Mouse (Mus musculus): ENCODE data around the gene Eif4g3.

Gene Eif4g3

GRCm38 (mm10) chr4:138161550-138161949, 168.7 kb downstream of the Eif4g3 start:
- DNase-seq (ENCODE audit: low spot score), result no peak

- no peak for DNase-seq (ENCODE audit: low spot score)
Measured at GRCm38 (mm10) chr4:138163836-138164235, 171.0 kb downstream of the Eif4g3 start.

- DNase-seq (ENCODE audit: low spot score), result no peak
Measured at GRCm38 (mm10) chr4:138164860-138165259, 172.0 kb downstream of the Eif4g3 start.

GRCm38 (mm10) chr4:138166519-138166918, 173.7 kb downstream of the Eif4g3 start:
- no peak for DNase-seq (ENCODE audit: low spot score)

- peak; percentile 17 for DNase-seq (ENCODE audit: low spot score)
Measured at GRCm38 (mm10) chr4:138168162-138168561, 175.3 kb downstream of the Eif4g3 start.

GRCm38 (mm10) chr4:138169420-138169819, 176.6 kb downstream of the Eif4g3 start:
- DNase-seq (ENCODE audit: low spot score), result no peak

- no peak for DNase-seq (ENCODE audit: low spot score)
Measured at GRCm38 (mm10) chr4:138172686-138173085, 179.9 kb downstream of the Eif4g3 start.

- DNase-seq (ENCODE audit: low spot score), result no peak
Measured at GRCm38 (mm10) chr4:138179391-138179790, 186.6 kb downstream of the Eif4g3 start.

- DNase-seq (ENCODE audit: low spot score), result no peak
Measured at GRCm38 (mm10) chr4:138180719-138181118, 187.9 kb downstream of the Eif4g3 start.

- DNase-seq (ENCODE audit: low spot score), result no peak
Measured at GRCm38 (mm10) chr4:138184056-138184455, 191.2 kb downstream of the Eif4g3 start.

GRCm38 (mm10) chr4:138184573-138184981, 191.8 kb downstream of the Eif4g3 start:
- DNase-seq (ENCODE audit: low spot score), result no peak

- DNase-seq (ENCODE audit: low spot score), result no peak
Measured at GRCm38 (mm10) chr4:138185961-138186360, 193.1 kb downstream of the Eif4g3 start.

GRCm38 (mm10) chr4:138187995-138188394, 195.2 kb downstream of the Eif4g3 start:
- DNase-seq (ENCODE audit: low spot score), result peak; percentile 18

GRCm38 (mm10) chr4:138192561-138192960, 199.7 kb downstream of the Eif4g3 start:
- no peak for DNase-seq (ENCODE audit: low spot score)

- DNase-seq (ENCODE audit: low spot score), result no peak
Measured at GRCm38 (mm10) chr4:138200769-138201168, 207.9 kb downstream of the Eif4g3 start.

GRCm38 (mm10) chr4:138201696-138202095, 208.9 kb downstream of the Eif4g3 start:
- no peak for DNase-seq (ENCODE audit: low spot score)

GRCm38 (mm10) chr4:138210116-138210515, 217.3 kb downstream of the Eif4g3 start:
- no peak for DNase-seq (ENCODE audit: low spot score)

- DNase-seq (ENCODE audit: low spot score), result no peak
Measured at GRCm38 (mm10) chr4:138213861-138214260, 221.0 kb downstream of the Eif4g3 start.

GRCm38 (mm10) chr4:138215671-138216199, 222.9 kb downstream of the Eif4g3 start:
- DNase-seq (ENCODE audit: low spot score), result no peak

- peak; percentile 33 for DNase-seq (ENCODE audit: low spot score)
Measured at GRCm38 (mm10) chr4:138216200-138216890, 223.5 kb downstream of the Eif4g3 start, which contains the start of gene Hp1bp3. TSS of gene Hp1bp3 (plus strand) at chr4:138216296.

GRCm38 (mm10) chr4:138216891-138217392, 224.1 kb downstream of the Eif4g3 start:
- DNase-seq (ENCODE audit: low spot score), result peak; percentile 97

- DNase-seq (ENCODE audit: low spot score), result peak; percentile 44
Measured at GRCm38 (mm10) chr4:138217441-138217840, 224.6 kb downstream of the Eif4g3 start.

- DNase-seq (ENCODE audit: low spot score), result peak; percentile 40
Measured at GRCm38 (mm10) chr4:138217951-138218685, 225.3 kb downstream of the Eif4g3 start.
